Mouse (Mus musculus): ENCODE measurements at regions not wholly inside any gene's neighbourhood (a gene's known extent, or its start where the extent isn't known, plus 50 kb on each side); places are given as distances from the start of the nearest gene placed in this dataset.

- in situ Hi-C loops (cut with MboI, MseI) = no loop called here
Observed at GRCm38 (mm10) chr9:41578221-41579106, 417.0 kb upstream of the Ubash3b start.

- in situ Hi-C loops (cut with MboI, MseI) = no loop called here
Observed at GRCm38 (mm10) chr9:41577760-41578159, 416.3 kb upstream of the Ubash3b start.

- in situ Hi-C loops (cut with MboI, MseI) = no loop called here
Observed at GRCm38 (mm10) chr9:41575826-41576225, 414.3 kb upstream of the Ubash3b start.

- in situ Hi-C loops (cut with MboI, MseI) = no loop called here
Observed at GRCm38 (mm10) chr9:41570262-41570661, 408.8 kb upstream of the Ubash3b start.

GRCm38 (mm10) chr9:41566496-41566895, 405.0 kb upstream of the Ubash3b start:
- in situ Hi-C loops (cut with MboI, MseI) = no loop called here

GRCm38 (mm10) chr9:41565784-41566183, 404.3 kb upstream of the Ubash3b start:
- in situ Hi-C loops (cut with MboI, MseI) = no loop called here

- in situ Hi-C loops (cut with MboI, MseI) = no loop called here
Observed at GRCm38 (mm10) chr9:41563376-41563775, 401.9 kb upstream of the Ubash3b start.

- in situ Hi-C loops (cut with MboI, MseI) = no loop called here
Observed at GRCm38 (mm10) chr9:41558456-41558855, 397.0 kb upstream of the Ubash3b start.

GRCm38 (mm10) chr9:41556888-41557287, 395.4 kb upstream of the Ubash3b start:
- in situ Hi-C loops (cut with MboI, MseI) = no loop called here

- in situ Hi-C loops (cut with MboI, MseI) = no loop called here
Observed at GRCm38 (mm10) chr9:41545776-41546175, 384.3 kb upstream of the Ubash3b start.

- in situ Hi-C loops (cut with MboI, MseI) = no loop called here
Observed at GRCm38 (mm10) chr9:41542511-41542910, 381.0 kb upstream of the Ubash3b start.

GRCm38 (mm10) chr9:41541327-41541726, 379.8 kb upstream of the Ubash3b start:
- in situ Hi-C loops (cut with MboI, MseI) = no loop called here

GRCm38 (mm10) chr9:41532786-41533185, 371.3 kb upstream of the Ubash3b start:
- in situ Hi-C loops (cut with MboI, MseI) = no loop called here

GRCm38 (mm10) chr9:41532290-41532689, 370.8 kb upstream of the Ubash3b start:
- in situ Hi-C loops (cut with MboI, MseI) = no loop called here

GRCm38 (mm10) chr9:41531596-41531995, 370.1 kb upstream of the Ubash3b start:
- in situ Hi-C loops (cut with MboI, MseI) = no loop called here

- in situ Hi-C loops (cut with MboI, MseI) = no loop called here
Observed at GRCm38 (mm10) chr9:41526126-41526525, 364.6 kb upstream of the Ubash3b start.

- in situ Hi-C loops (cut with MboI, MseI) = no loop called here
Observed at GRCm38 (mm10) chr9:41525534-41525933, 364.0 kb upstream of the Ubash3b start.

GRCm38 (mm10) chr9:41524591-41524990, 363.1 kb upstream of the Ubash3b start:
- in situ Hi-C loops (cut with MboI, MseI) = no loop called here

GRCm38 (mm10) chr9:41523969-41524368, 362.5 kb upstream of the Ubash3b start:
- in situ Hi-C loops (cut with MboI, MseI) = no loop called here

- in situ Hi-C loops (cut with MboI, MseI) = no loop called here
Observed at GRCm38 (mm10) chr9:41522302-41522701, 360.8 kb upstream of the Ubash3b start.

- in situ Hi-C loops (cut with MboI, MseI) = no loop called here
Observed at GRCm38 (mm10) chr9:41517787-41518186, 356.3 kb upstream of the Ubash3b start.

GRCm38 (mm10) chr9:41517053-41517696, 355.7 kb upstream of the Ubash3b start:
- in situ Hi-C loops (cut with MboI, MseI) = no loop called here

- in situ Hi-C loops (cut with MboI, MseI) = no loop called here
Observed at GRCm38 (mm10) chr9:41515192-41515591, 353.7 kb upstream of the Ubash3b start.
